ENCODE assay signal across 8 mouse cellular contexts in the genomic region with DNA sequence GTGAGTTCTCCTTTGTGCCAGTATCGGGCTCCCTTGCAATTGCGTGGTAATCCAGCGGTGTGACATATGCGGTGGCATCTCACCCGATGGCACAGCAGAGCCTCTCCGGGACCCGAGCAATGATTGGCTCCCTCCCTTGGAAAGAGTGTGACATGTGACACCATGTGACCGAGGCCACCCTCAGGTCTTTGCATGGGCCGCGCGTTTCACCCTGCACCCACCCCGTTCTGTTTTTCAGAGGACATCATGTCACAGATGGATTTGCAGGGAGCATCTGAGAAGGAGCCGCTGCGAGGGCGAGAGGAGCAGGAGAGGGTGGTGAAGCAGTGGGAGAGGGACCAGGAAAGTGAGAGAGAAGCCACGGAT. TPM values are rescaled to one million over a fixed set of nuclear protein-coding genes. Genes with fewer than 3 reads are reported as not detected.
DNase-seq lines count a peak whose midpoint lies in the region; ATAC-seq and TF ChIP-seq lines count a peak whose summit lies in the region.

No protein-coding gene starts in this region.

- H3K36me3 ChIP-seq in forebrain, embryonic 10.5 days (replicated peaks) = peaks cover under 1% of the 10 kb centered on the region; the same call in 1 of the 2 replicates
- no peaks in the 10 kb centered on the region for H3K36me3 ChIP-seq in hindbrain, embryonic 14.5 days (replicated peaks; ENCODE audit: control insufficient read depth, insufficient read depth)
- H3K36me3 ChIP-seq in liver, postnatal 0 days (replicated peaks; ENCODE audit: insufficient read depth, low read length) = no peaks in the 10 kb centered on the region
- no peaks in the 10 kb centered on the region for H3K36me3 ChIP-seq in stomach, embryonic 14.5 days (ENCODE audit: control insufficient read depth, insufficient read depth, low read length)

- no peak for TF ChIP-seq CTCF in bone marrow, adult 2 months (IDR thresholded peaks at IDR 0.05; ENCODE audit: control insufficient read depth, insufficient read depth, low read length)
- TF ChIP-seq CTCF in liver, postnatal 0 days (IDR thresholded peaks at IDR 0.05; ENCODE audit: low read depth) = no peak

- TF ChIP-seq EP300 in liver, postnatal 0 days (IDR thresholded peaks at IDR 0.05; ENCODE audit: low read depth) = no peak

- peak; percentile 97 for DNase-seq in heart, adult 11 months
- DNase-seq in heart, postnatal 4 days = no peak
- DNase-seq in forebrain, embryonic 10.5 days (ENCODE audit: extremely low spot score, low spot score) = no peak
- DNase-seq in hindbrain, embryonic 14.5 days (ENCODE audit: low spot score) = no peak
- no peak for DNase-seq in liver, postnatal 0 days
- DNase-seq in adipocyte (ENCODE audit: low spot score) = no peak

- H3K27me3 ChIP-seq in forebrain, embryonic 10.5 days (ENCODE audit: poor library complexity, severe bottlenecking) = peaks cover 36% of the 10 kb centered on the region
- no peaks in the 10 kb centered on the region for H3K27me3 ChIP-seq in hindbrain, embryonic 14.5 days (ENCODE audit: control insufficient read depth, insufficient read depth, low read length)
- no peaks in the 10 kb centered on the region for H3K27me3 ChIP-seq in liver, postnatal 0 days (ENCODE audit: insufficient read depth, low read length)
- no peaks in the 10 kb centered on the region; the same call in 1 of the 2 replicates for H3K27me3 ChIP-seq in stomach, embryonic 14.5 days (ENCODE audit: control insufficient read depth, insufficient read depth, low read length)

- H3K4me1 ChIP-seq in bone marrow, adult 2 months (ENCODE audit: control insufficient read depth, insufficient read depth, low read length) = peaks cover 2% of the 10 kb centered on the region; the same call in 1 of the 2 replicates
- peaks cover 45% of the 10 kb centered on the region for H3K4me1 ChIP-seq in forebrain, embryonic 10.5 days
- H3K4me1 ChIP-seq in hindbrain, embryonic 14.5 days (replicated peaks; ENCODE audit: control insufficient read depth, insufficient read depth, low read length) = peaks cover 4% of the 10 kb centered on the region; the same call in 1 of the 2 replicates
- peaks cover 17% of the 10 kb centered on the region for H3K4me1 ChIP-seq in liver, postnatal 0 days (ENCODE audit: insufficient read depth)
- peaks cover 4% of the 10 kb centered on the region; the same call in 1 of the 2 replicates for H3K4me1 ChIP-seq in stomach, embryonic 14.5 days (ENCODE audit: control insufficient read depth, insufficient read depth, low read length)

- peak; percentile 62; the same call in 1 of the 2 replicates for ATAC-seq in hindbrain, embryonic 14.5 days (ENCODE audit: low FRiP score)
- no peak for ATAC-seq in liver, postnatal 0 days
- ATAC-seq in stomach, embryonic 14.5 days (ENCODE audit: insufficient number of reproducible peaks, insufficient read depth, low FRiP score, low read depth) = no peak

- H3K9me3 ChIP-seq in forebrain, embryonic 10.5 days = no peaks in the 10 kb centered on the region
- no peaks in the 10 kb centered on the region for H3K9me3 ChIP-seq in hindbrain, embryonic 14.5 days (ENCODE audit: control insufficient read depth, low read length)
- H3K9me3 ChIP-seq in liver, postnatal 0 days (ENCODE audit: low read length) = no peaks in the 10 kb centered on the region
- H3K9me3 ChIP-seq in stomach, embryonic 14.5 days (ENCODE audit: control insufficient read depth, low read depth, low read length) = no peaks in the 10 kb centered on the region

- peak overlapping the region; percentile 36 for H3K4me3 ChIP-seq in bone marrow, adult 2 months (replicated peaks; ENCODE audit: control insufficient read depth, low read depth, low read length)
- peak overlapping the region; percentile 39 for H3K4me3 ChIP-seq in forebrain, embryonic 10.5 days
- peak overlapping the region; percentile 16 for H3K4me3 ChIP-seq in hindbrain, embryonic 14.5 days (replicated peaks; ENCODE audit: low read length)
- peak overlapping the region; percentile 3; the same call in 1 of the 2 replicates for H3K4me3 ChIP-seq in liver, postnatal 0 days (ENCODE audit: low read depth, low read length)
- peak overlapping the region; percentile 1; the same call in 1 of the 2 replicates for H3K4me3 ChIP-seq in stomach, embryonic 14.5 days (ENCODE audit: low read depth, low read length)

- no peak for TF ChIP-seq POLR2A in bone marrow, adult 2 months (IDR thresholded peaks at IDR 0.05; ENCODE audit: borderline replicate concordance, control insufficient read depth, low read depth, low read length)

- H3K9ac ChIP-seq in hindbrain, embryonic 14.5 days = peak overlapping the region; percentile 51
- no peak overlapping the region for H3K9ac ChIP-seq in liver, postnatal 0 days (replicated peaks)
- H3K9ac ChIP-seq in stomach, embryonic 14.5 days (replicated peaks; ENCODE audit: low read depth, low read length) = no peak overlapping the region

- H3K27ac ChIP-seq in bone marrow, adult 2 months (ENCODE audit: control insufficient read depth, insufficient read depth, low read depth, low read length, poor library complexity) = no peak overlapping the region; the same call in 1 of the 2 replicates
- no peak overlapping the region for H3K27ac ChIP-seq in forebrain, embryonic 10.5 days
- no peak overlapping the region for H3K27ac ChIP-seq in hindbrain, embryonic 14.5 days
- no peak overlapping the region for H3K27ac ChIP-seq in liver, postnatal 0 days (ENCODE audit: low read depth)
- H3K27ac ChIP-seq in stomach, embryonic 14.5 days (ENCODE audit: low read length) = no peak overlapping the region

- 9% methylated on average over 16 of the region's 16 CpGs for WGBS in bone marrow, adult 2 months
- WGBS in forebrain, embryonic 10.5 days = 15% methylated on average over 16 of the region's 16 CpGs
- WGBS in hindbrain, embryonic 14.5 days = 11% methylated on average over 16 of the region's 16 CpGs
- 10% methylated on average over 16 of the region's 16 CpGs for WGBS in liver, postnatal 0 days (ENCODE audit: insufficient replicate concordance)
- 13% methylated on average over 16 of the region's 16 CpGs for WGBS in stomach, embryonic 14.5 days

- H3K4me2 ChIP-seq in hindbrain, embryonic 14.5 days (replicated peaks) = peak overlapping the region; percentile 56
- peak overlapping the region; percentile 64 for H3K4me2 ChIP-seq in liver, postnatal 0 days (ENCODE audit: low read depth, low read length)
- H3K4me2 ChIP-seq in stomach, embryonic 14.5 days (replicated peaks; ENCODE audit: low read depth, low read length) = peak overlapping the region; percentile 31

RNA-seq across cellular contexts. Expression of a gene that starts 3.5 kb away (rescaled TPM):
- total RNA-seq in heart, postnatal 4 days (2021) = 1 to 10 TPM; 6.3 to 7.3 TPM
- 25.0 and 35.7 TPM in 2 replicates for polyA plus RNA-seq in bone marrow, adult 2 months (2011; ENCODE audit: insufficient read depth, insufficient read length, low replicate concordance, missing spikeins)
- 15.3 and 17.5 TPM in 2 replicates for polyA plus RNA-seq in forebrain, embryonic 10.5 days (2016; fragmentation: Nextera tagmentation; extraction: Ambion mirVana)
- 47.2 and 53.3 TPM in 2 replicates for polyA plus RNA-seq in hindbrain, embryonic 14.5 days (2014; fragmentation: Nextera tagmentation; extraction: Ambion mirVana)
- polyA plus RNA-seq in liver, postnatal 0 days (2015; fragmentation: Nextera tagmentation; extraction: Ambion mirVana) = 20.2 and 21.9 TPM in 2 replicates
- polyA plus RNA-seq in stomach, embryonic 14.5 days (2014; fragmentation: Nextera tagmentation; extraction: Ambion mirVana) = 35.9 TPM in 2 replicates

RNA-seq across cellular contexts. Expression of a gene that starts 25.8 kb away (rescaled TPM):
- total RNA-seq in heart, postnatal 4 days (2021) = under 1 TPM; 0.21 to 0.70 TPM
- 0.35 TPM in 1 of 2 replicates, not detected in the other for polyA plus RNA-seq in bone marrow, adult 2 months (2011; ENCODE audit: insufficient read depth, insufficient read length, low replicate concordance, missing spikeins)
- 1.4 and 1.5 TPM in 2 replicates for polyA plus RNA-seq in forebrain, embryonic 10.5 days (2016; fragmentation: Nextera tagmentation; extraction: Ambion mirVana)
- 2.0 and 2.7 TPM in 2 replicates for polyA plus RNA-seq in hindbrain, embryonic 14.5 days (2014; fragmentation: Nextera tagmentation; extraction: Ambion mirVana)
- 0.11 and 0.22 TPM in 2 replicates for polyA plus RNA-seq in liver, postnatal 0 days (2015; fragmentation: Nextera tagmentation; extraction: Ambion mirVana)
- 0.35 and 1.1 TPM in 2 replicates for polyA plus RNA-seq in stomach, embryonic 14.5 days (2014; fragmentation: Nextera tagmentation; extraction: Ambion mirVana)

RNA-seq across cellular contexts. Expression of a gene that starts 43.4 kb away (rescaled TPM):
- total RNA-seq in heart, postnatal 4 days (2021) = 10 to 100 TPM; 60.7 to 63.4 TPM
- 12.8 and 31.2 TPM in 2 replicates for polyA plus RNA-seq in bone marrow, adult 2 months (2011; ENCODE audit: insufficient read depth, insufficient read length, low replicate concordance, missing spikeins)
- polyA plus RNA-seq in forebrain, embryonic 10.5 days (2016; fragmentation: Nextera tagmentation; extraction: Ambion mirVana) = 287 and 294 TPM in 2 replicates
- polyA plus RNA-seq in hindbrain, embryonic 14.5 days (2014; fragmentation: Nextera tagmentation; extraction: Ambion mirVana) = 224 and 244 TPM in 2 replicates
- polyA plus RNA-seq in liver, postnatal 0 days (2015; fragmentation: Nextera tagmentation; extraction: Ambion mirVana) = 24.4 and 29.8 TPM in 2 replicates
- 161 and 175 TPM in 2 replicates for polyA plus RNA-seq in stomach, embryonic 14.5 days (2014; fragmentation: Nextera tagmentation; extraction: Ambion mirVana)

RNA-seq across cellular contexts. Expression of a gene that starts 47.9 kb away (rescaled TPM):
- 10 to 100 TPM; 53.7 to 57.7 TPM for total RNA-seq in heart, postnatal 4 days (2021)
- polyA plus RNA-seq in bone marrow, adult 2 months (2011; ENCODE audit: insufficient read depth, insufficient read length, low replicate concordance, missing spikeins) = 7.5 and 13.1 TPM in 2 replicates
- 83.1 and 91.8 TPM in 2 replicates for polyA plus RNA-seq in forebrain, embryonic 10.5 days (2016; fragmentation: Nextera tagmentation; extraction: Ambion mirVana)
- polyA plus RNA-seq in hindbrain, embryonic 14.5 days (2014; fragmentation: Nextera tagmentation; extraction: Ambion mirVana) = 103 TPM in 2 replicates
- polyA plus RNA-seq in liver, postnatal 0 days (2015; fragmentation: Nextera tagmentation; extraction: Ambion mirVana) = 18.3 and 19.2 TPM in 2 replicates
- polyA plus RNA-seq in stomach, embryonic 14.5 days (2014; fragmentation: Nextera tagmentation; extraction: Ambion mirVana) = 62.8 and 63.1 TPM in 2 replicates

RNA-seq across cellular contexts. Expression of a gene that starts 48.8 kb away (rescaled TPM):
- 100 to 1,000 TPM; 223 to 232 TPM for total RNA-seq in heart, postnatal 4 days (2021)
- 603 and 838 TPM in 2 replicates for polyA plus RNA-seq in bone marrow, adult 2 months (2011; ENCODE audit: insufficient read depth, insufficient read length, low replicate concordance, missing spikeins)
- polyA plus RNA-seq in forebrain, embryonic 10.5 days (2016; fragmentation: Nextera tagmentation; extraction: Ambion mirVana) = 286 and 289 TPM in 2 replicates
- 91.0 and 91.6 TPM in 2 replicates for polyA plus RNA-seq in hindbrain, embryonic 14.5 days (2014; fragmentation: Nextera tagmentation; extraction: Ambion mirVana)
- polyA plus RNA-seq in liver, postnatal 0 days (2015; fragmentation: Nextera tagmentation; extraction: Ambion mirVana) = 45.1 and 49.1 TPM in 2 replicates
- polyA plus RNA-seq in stomach, embryonic 14.5 days (2014; fragmentation: Nextera tagmentation; extraction: Ambion mirVana) = 84.0 and 95.4 TPM in 2 replicates
